Mouse (Mus musculus): ENCODE results near the gene Timp3.

DNA sequence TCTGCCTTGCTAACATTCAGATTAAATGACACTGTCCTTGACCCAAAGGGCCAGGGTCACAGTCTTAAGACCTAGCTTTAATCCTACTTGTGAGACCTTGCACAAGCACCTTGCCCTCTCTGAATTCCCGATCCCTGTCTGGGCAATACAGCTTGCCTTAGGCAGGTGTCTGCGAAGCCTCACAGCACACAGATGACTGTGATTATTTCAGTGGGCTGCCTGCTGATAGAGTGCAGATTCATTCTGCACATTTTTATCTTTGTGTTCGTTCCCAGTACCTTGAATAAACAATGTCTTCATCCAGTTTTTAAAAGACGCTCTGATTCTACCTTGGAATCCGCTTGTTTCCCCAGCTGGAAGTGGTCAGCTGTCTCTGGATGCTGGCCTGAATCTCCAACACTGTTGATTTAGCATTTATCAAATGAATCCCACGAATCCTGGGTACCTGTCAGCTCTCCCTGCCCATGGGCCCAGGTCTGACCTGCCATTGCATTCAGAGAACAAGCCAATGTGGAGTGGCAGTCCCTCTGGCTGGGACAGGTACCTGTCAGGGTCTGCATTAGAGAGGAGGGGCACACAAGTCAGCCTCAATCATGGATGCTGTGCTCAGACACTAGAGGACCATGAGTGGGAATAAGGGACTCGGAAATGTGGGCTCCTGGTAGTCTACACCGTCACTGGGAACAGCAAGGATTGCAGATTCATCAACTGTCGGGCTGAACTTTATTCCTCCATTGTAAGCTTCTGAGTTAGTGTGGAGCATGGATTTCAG, 81.2 kb downstream of the Timp3 start:
- TF ChIP-seq CTCF (IDR thresholded peaks at IDR 0.05) (no peak), EP300 (IDR thresholded peaks at IDR 0.05) (no peak)
